Mouse (Mus musculus) monocyte, adult 2 months (primary cell): ENCODE data around the gene Ephb2.

ENCODE experiments used
- DNase-seq, 2 experiments: peaks; one replicate each; pipeline ENCODE4 v3.0.0; 2022; ENCODE audit warnings: low spot score in 2 of 2, low read depth in 1 of 2

Gene Ephb2

GRCm38 (mm10) chr4:136653692-136654234, 182.0 kb downstream of the Ephb2 start:
- DNase-seq: no peak

- DNase-seq: no peak
These were observed 182.8 kb downstream of the Ephb2 start for GRCm38 (mm10) chr4:136653019-136653418.

- DNase-seq: no peak
These were observed 183.3 kb downstream of the Ephb2 start for GRCm38 (mm10) chr4:136652528-136652910.

GRCm38 (mm10) chr4:136651882-136652527, 183.8 kb downstream of the Ephb2 start:
- no peak for DNase-seq

GRCm38 (mm10) chr4:136651357-136651811, 184.4 kb downstream of the Ephb2 start:
- no peak for DNase-seq

GRCm38 (mm10) chr4:136650261-136650660, 185.5 kb downstream of the Ephb2 start:
- DNase-seq: no peak

GRCm38 (mm10) chr4:136649480-136650196, 186.2 kb downstream of the Ephb2 start:
- no peak for DNase-seq

GRCm38 (mm10) chr4:136648922-136649479, 186.8 kb downstream of the Ephb2 start:
- peak; percentile 11 to 54 for DNase-seq

- no peak for DNase-seq
These were observed 196.9 kb downstream of the Ephb2 start for GRCm38 (mm10) chr4:136638890-136639289.

- DNase-seq: no peak
These were observed 197.5 kb downstream of the Ephb2 start for GRCm38 (mm10) chr4:136638230-136638750.

GRCm38 (mm10) chr4:136637563-136638229, 198.1 kb downstream of the Ephb2 start:
- DNase-seq: no peak

GRCm38 (mm10) chr4:136636983-136637562, 198.7 kb downstream of the Ephb2 start:
- DNase-seq: no peak

GRCm38 (mm10) chr4:136636511-136636910, 199.3 kb downstream of the Ephb2 start:
- DNase-seq: no peak

GRCm38 (mm10) chr4:136635995-136636394, 199.8 kb downstream of the Ephb2 start:
- DNase-seq: no peak

- no peak for DNase-seq
These were observed 204.4 kb downstream of the Ephb2 start for GRCm38 (mm10) chr4:136631237-136631994.

- no peak for DNase-seq
These were observed 209.2 kb downstream of the Ephb2 start for GRCm38 (mm10) chr4:136626590-136626989.

GRCm38 (mm10) chr4:136622388-136622787, 213.4 kb downstream of the Ephb2 start, which contains the start of gene Lactbl1:
TSS of gene Lactbl1 (plus strand) at chr4:136622621.
- DNase-seq: no peak

- DNase-seq: no peak
These were observed 213.8 kb downstream of the Ephb2 start for GRCm38 (mm10) chr4:136621956-136622355.

GRCm38 (mm10) chr4:136621336-136621735, 214.5 kb downstream of the Ephb2 start:
- no peak for DNase-seq

- no peak for DNase-seq
These were observed 222.1 kb downstream of the Ephb2 start for GRCm38 (mm10) chr4:136613657-136614056.
